In the genomic region with DNA sequence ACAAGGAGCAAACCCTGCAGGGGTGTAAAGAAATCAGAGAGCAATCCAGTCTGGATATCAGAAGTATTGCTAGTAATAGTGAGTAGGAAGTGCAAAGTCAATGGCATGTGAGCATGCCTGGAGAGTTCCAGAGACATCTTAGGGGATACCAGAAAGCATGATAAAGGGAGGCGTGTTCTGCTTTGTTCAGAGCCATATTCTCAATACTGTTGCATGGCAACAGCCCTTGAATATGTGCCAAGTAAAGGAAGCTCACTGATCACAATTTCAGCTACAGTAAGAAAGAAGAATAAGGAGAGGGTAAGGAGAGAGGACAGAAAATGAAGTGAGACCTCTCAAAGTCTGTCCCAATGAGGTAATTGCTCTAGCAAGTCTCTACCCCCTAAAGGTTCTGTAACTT, we compare ENCODE assay signal across 23 mouse cellular contexts.
DNase-seq lines count a peak whose midpoint lies in the region; ATAC-seq and TF ChIP-seq lines count a peak whose summit lies in the region.
"Had no signal": no experiment of that assay in that cellular context is flagged by ENCODE, and none has a peak within 500 bp of the region (broad histone marks: within the 10 kb centered on the region; RNA-seq: fewer than 3 reads in every experiment).

No protein-coding gene starts in this region.

- no peaks in the 10 kb centered on the region for H3K27me3 ChIP-seq in forebrain, embryonic 15.5 days
- H3K27me3 ChIP-seq in forebrain, embryonic 12.5 days = no peaks in the 10 kb centered on the region
- no peaks in the 10 kb centered on the region for H3K27me3 ChIP-seq in hindbrain, embryonic 16.5 days (replicated peaks; ENCODE audit: control insufficient read depth, insufficient read depth, low read length)
- H3K27me3 ChIP-seq in hindbrain, embryonic 12.5 days = no peaks in the 10 kb centered on the region
- H3K27me3 ChIP-seq in midbrain, embryonic 14.5 days (ENCODE audit: control insufficient read depth, insufficient read depth, low read length) = no peaks in the 10 kb centered on the region
- no peaks in the 10 kb centered on the region for H3K27me3 ChIP-seq in midbrain, embryonic 11.5 days (ENCODE audit: control insufficient read depth, insufficient read depth, low read length)
- H3K27me3 ChIP-seq: limb, embryonic 12.5 days; midbrain, embryonic 13.5 days had no signal

- H3K36me3 ChIP-seq in forebrain, embryonic 15.5 days = no peaks in the 10 kb centered on the region
- H3K36me3 ChIP-seq in forebrain, embryonic 12.5 days (replicated peaks) = no peaks in the 10 kb centered on the region
- H3K36me3 ChIP-seq in hindbrain, embryonic 16.5 days (ENCODE audit: control insufficient read depth, insufficient read depth, low read length) = no peaks in the 10 kb centered on the region
- no peaks in the 10 kb centered on the region for H3K36me3 ChIP-seq in hindbrain, embryonic 12.5 days
- no peaks in the 10 kb centered on the region for H3K36me3 ChIP-seq in midbrain, embryonic 14.5 days (ENCODE audit: control insufficient read depth, insufficient read depth, low read length)
- no peaks in the 10 kb centered on the region for H3K36me3 ChIP-seq in midbrain, embryonic 11.5 days (ENCODE audit: control insufficient read depth, insufficient read depth, low read length)
- H3K36me3 ChIP-seq: embryonic facial prominence, embryonic 10.5 days; limb, embryonic 12.5 days; midbrain, embryonic 13.5 days had no signal

- H3K4me2 ChIP-seq in forebrain, embryonic 15.5 days (replicated peaks) = no peak overlapping the region
- no peak overlapping the region for H3K4me2 ChIP-seq in forebrain, embryonic 12.5 days
- H3K4me2 ChIP-seq in hindbrain, embryonic 16.5 days (ENCODE audit: low read length) = no peak overlapping the region
- no peak overlapping the region for H3K4me2 ChIP-seq in hindbrain, embryonic 12.5 days (replicated peaks)
- no peak overlapping the region for H3K4me2 ChIP-seq in midbrain, embryonic 14.5 days (ENCODE audit: low read length)
- no peak overlapping the region for H3K4me2 ChIP-seq in midbrain, embryonic 11.5 days
- H3K4me2 ChIP-seq: limb, embryonic 12.5 days; liver, embryonic 11.5 days; midbrain, embryonic 13.5 days had no signal

- H3K4me1 ChIP-seq in forebrain, embryonic 15.5 days = no peaks in the 10 kb centered on the region
- H3K4me1 ChIP-seq in forebrain, embryonic 12.5 days = no peaks in the 10 kb centered on the region
- no peaks in the 10 kb centered on the region for H3K4me1 ChIP-seq in hindbrain, embryonic 16.5 days (ENCODE audit: control insufficient read depth, insufficient read depth, low read depth, low read length)
- no peaks in the 10 kb centered on the region for H3K4me1 ChIP-seq in hindbrain, embryonic 12.5 days
- H3K4me1 ChIP-seq in midbrain, embryonic 14.5 days (ENCODE audit: control insufficient read depth, insufficient read depth, low read length) = no peaks in the 10 kb centered on the region
- H3K4me1 ChIP-seq in midbrain, embryonic 11.5 days (ENCODE audit: control insufficient read depth, insufficient read depth, low read length) = no peaks in the 10 kb centered on the region
- H3K4me1 ChIP-seq: embryonic facial prominence, embryonic 10.5 days; limb, embryonic 12.5 days; midbrain, embryonic 13.5 days had no signal

- H3K4me3 ChIP-seq in forebrain, embryonic 15.5 days = no peak overlapping the region
- no peak overlapping the region for H3K4me3 ChIP-seq in forebrain, embryonic 12.5 days (replicated peaks)
- H3K4me3 ChIP-seq in hindbrain, embryonic 16.5 days (ENCODE audit: low read length) = no peak overlapping the region
- H3K4me3 ChIP-seq in hindbrain, embryonic 12.5 days = no peak overlapping the region
- no peak overlapping the region for H3K4me3 ChIP-seq in midbrain, embryonic 14.5 days (replicated peaks; ENCODE audit: low read depth, low read length)
- H3K4me3 ChIP-seq in midbrain, embryonic 11.5 days (ENCODE audit: low read depth, low read length) = no peak overlapping the region
- H3K4me3 ChIP-seq: embryonic facial prominence, embryonic 10.5 days; heart, adult 2 months; limb, embryonic 12.5 days; midbrain, embryonic 13.5 days had no signal

- ATAC-seq in forebrain, embryonic 15.5 days (replicated peaks) = 0 out of 2 replicates have a peak, but pooled peaks have one; percentile 51
- no peak for ATAC-seq in forebrain, embryonic 12.5 days (ENCODE audit: low FRiP score)
- peak; percentile 61 for ATAC-seq in hindbrain, embryonic 16.5 days
- ATAC-seq in hindbrain, embryonic 12.5 days (ENCODE audit: low FRiP score) = no peak
- no peak for ATAC-seq in midbrain, embryonic 14.5 days (ENCODE audit: low FRiP score, low TSS enrichment)
- ATAC-seq in midbrain, embryonic 11.5 days (ENCODE audit: low FRiP score) = no peak
- ATAC-seq: inflammation-experienced regulatory T-cells, adult 6 months; liver, postnatal 0 days; midbrain, embryonic 13.5 days had no signal

- no peaks in the 10 kb centered on the region for H3K9me3 ChIP-seq in forebrain, embryonic 15.5 days
- no peaks in the 10 kb centered on the region for H3K9me3 ChIP-seq in forebrain, embryonic 12.5 days
- H3K9me3 ChIP-seq in hindbrain, embryonic 16.5 days (ENCODE audit: control insufficient read depth, low read length) = no peaks in the 10 kb centered on the region
- H3K9me3 ChIP-seq in hindbrain, embryonic 12.5 days (replicated peaks) = no peaks in the 10 kb centered on the region
- no peaks in the 10 kb centered on the region for H3K9me3 ChIP-seq in midbrain, embryonic 14.5 days (ENCODE audit: control insufficient read depth, low read length)
- H3K9me3 ChIP-seq in midbrain, embryonic 11.5 days (ENCODE audit: control insufficient read depth, low read length) = no peaks in the 10 kb centered on the region
- H3K9me3 ChIP-seq: embryonic facial prominence, embryonic 10.5 days; limb, embryonic 12.5 days; midbrain, embryonic 13.5 days had no signal

- no peak for TF ChIP-seq POLR2A in brain, embryonic 14.5 days (IDR thresholded peaks at IDR 0.05; ENCODE audit: borderline replicate concordance, extremely low read depth, insufficient read depth, insufficient read length, poor library complexity, severe bottlenecking)

- TF ChIP-seq CTCF in brain, embryonic 14.5 days (IDR thresholded peaks at IDR 0.05; ENCODE audit: borderline replicate concordance, extremely low read depth, insufficient read depth, insufficient read length) = no peak

- 42% methylated on average over 1 of the region's 1 CpGs for WGBS in forebrain, embryonic 15.5 days
- 66% methylated on average over 1 of the region's 1 CpGs for WGBS in forebrain, embryonic 12.5 days
- WGBS in hindbrain, embryonic 16.5 days = 39% methylated on average over 1 of the region's 1 CpGs
- 67% methylated on average over 1 of the region's 1 CpGs for WGBS in hindbrain, embryonic 12.5 days
- 73% methylated on average over 1 of the region's 1 CpGs for WGBS in midbrain, embryonic 14.5 days
- 70% methylated on average over 1 of the region's 1 CpGs for WGBS in midbrain, embryonic 11.5 days

- no peak overlapping the region for H3K27ac ChIP-seq in forebrain, embryonic 15.5 days (replicated peaks)
- no peak overlapping the region for H3K27ac ChIP-seq in forebrain, embryonic 12.5 days
- H3K27ac ChIP-seq in hindbrain, embryonic 16.5 days (ENCODE audit: low read depth, low read length) = no peak overlapping the region
- no peak overlapping the region for H3K27ac ChIP-seq in hindbrain, embryonic 12.5 days
- no peak overlapping the region for H3K27ac ChIP-seq in midbrain, embryonic 14.5 days (replicated peaks; ENCODE audit: low read depth, low read length)
- no peak overlapping the region for H3K27ac ChIP-seq in midbrain, embryonic 11.5 days (ENCODE audit: low read depth, low read length)
- H3K27ac ChIP-seq: embryonic facial prominence, embryonic 10.5 days; heart, adult 2 months; limb, embryonic 12.5 days; midbrain, embryonic 13.5 days had no signal

- DNase-seq in midbrain, embryonic 14.5 days = peak; percentile 11
- DNase-seq in midbrain, embryonic 11.5 days (ENCODE audit: low spot score, missing footprints) = no peak
- DNase-seq in brain, embryonic 14.5 days (ENCODE audit: low read depth) = peak; percentile 38
- DNase-seq: adrenal gland, postnatal 25 days; cerebellum, adult 11 months; cerebellum, adult 9-11 months; gastrocnemius, postnatal 36 days; heart, adult 2 months; kidney, adult 18-20 months; kidney, postnatal 4 days; liver, postnatal 0 days; lung, postnatal 10 days; thymus, adult 2 months; thymus, postnatal 4 days had no signal

- H3K9ac ChIP-seq in forebrain, embryonic 15.5 days (replicated peaks) = no peak overlapping the region
- H3K9ac ChIP-seq in forebrain, embryonic 12.5 days = no peak overlapping the region
- no peak overlapping the region for H3K9ac ChIP-seq in hindbrain, embryonic 16.5 days (ENCODE audit: low read depth, low read length)
- H3K9ac ChIP-seq in hindbrain, embryonic 12.5 days = no peak overlapping the region
- no peak overlapping the region for H3K9ac ChIP-seq in midbrain, embryonic 14.5 days (replicated peaks; ENCODE audit: low read length)
- H3K9ac ChIP-seq in midbrain, embryonic 11.5 days (ENCODE audit: low read length) = no peak overlapping the region
- H3K9ac ChIP-seq: limb, embryonic 12.5 days; liver, postnatal 0 days; midbrain, embryonic 13.5 days had no signal

Comparison
In these comparisons a context has a peak if more than half of its experiments do, and no peak if none do; other contexts are left out.
1. ATAC-seq: peak in forebrain, embryonic 15.5 days (single experiment) and hindbrain, embryonic 16.5 days (single experiment); none in forebrain, embryonic 12.5 days (single experiment), hindbrain, embryonic 12.5 days (single experiment), midbrain, embryonic 14.5 days (single experiment) and midbrain, embryonic 11.5 days (single experiment).